Mouse (Mus musculus): ENCODE data around the gene Rbms1. TPM values are rescaled to one million over a fixed set of nuclear protein-coding genes. Genes with fewer than 3 reads are reported as not detected.
"Not testable (repeated sequence)": the region's sequence is repeated elsewhere in the genome, so short reads cannot be mapped to it uniquely, and the experiment has no call there.

Rbms1 gene
- total RNA-seq, 2 experiments from 2014 or later: 18.9 to 23.6 TPM

DNA sequence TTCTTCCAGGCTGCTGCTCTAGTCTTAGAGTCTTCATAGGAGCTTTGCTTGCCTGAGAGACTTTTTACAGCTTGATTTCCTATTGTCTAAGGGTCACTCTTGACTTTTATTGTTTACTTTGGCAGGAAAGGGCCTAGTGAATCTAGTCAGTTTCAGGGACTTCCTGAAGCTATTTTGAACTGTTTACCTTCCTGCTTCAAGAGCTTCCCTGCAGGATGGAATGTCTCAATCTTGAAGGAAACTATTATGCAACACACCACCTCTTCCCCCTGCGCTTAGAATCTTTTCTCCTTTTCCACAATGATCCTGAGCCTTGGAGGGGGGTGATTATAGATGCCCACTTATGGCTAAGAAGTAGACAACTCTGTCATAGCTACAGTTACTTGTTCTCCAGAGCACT is 104.9 kb downstream of the Rbms1 start:
- DNase-seq (ENCODE audit: low spot score in 2 of 2): no peak
- intact Hi-C loops (cut with DNase I): no loop called here

DNA sequence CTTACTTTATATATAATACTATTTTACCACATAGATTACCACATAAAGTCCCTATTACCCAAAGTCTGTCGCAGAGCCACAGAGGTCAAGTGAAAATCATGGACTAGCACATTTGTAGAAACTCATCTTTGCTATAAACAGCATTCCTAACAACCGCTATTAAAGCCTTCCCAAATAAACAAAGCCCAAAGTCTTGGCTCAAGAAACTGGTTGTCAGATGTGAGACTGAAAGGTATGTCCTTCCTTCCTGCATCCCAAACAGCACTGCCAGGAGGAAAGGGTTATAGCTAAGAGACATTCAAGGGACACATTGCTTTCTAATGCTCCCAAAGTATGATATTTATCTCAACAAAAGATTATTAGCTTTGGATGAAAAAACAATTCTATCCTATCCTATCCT is 106.9 kb downstream of the Rbms1 start:
- intact Hi-C loops (cut with DNase I): no loop called here
- DNase-seq (ENCODE audit: low spot score in 2 of 2): no peak

DNA sequence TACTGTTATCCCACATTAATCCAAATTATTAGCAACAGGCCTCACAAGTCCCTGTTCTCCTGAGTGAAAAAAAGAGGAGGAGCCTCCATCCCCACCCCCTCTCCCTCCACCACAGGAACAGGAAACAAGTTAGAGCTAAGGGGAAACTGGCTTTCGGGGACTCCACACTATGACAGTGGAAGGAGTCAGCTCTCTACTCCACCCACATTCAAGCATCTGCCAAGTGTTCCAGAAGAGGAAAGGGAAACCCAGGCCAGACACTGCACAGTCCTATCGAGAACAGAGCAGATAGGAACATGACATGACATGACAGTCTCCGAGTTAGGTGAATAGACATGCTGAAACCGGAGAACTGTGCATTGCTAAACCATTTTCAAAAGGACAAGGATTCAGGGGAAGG is 108.0 kb downstream of the Rbms1 start:
- intact Hi-C loops (cut with DNase I): no loop called here
- peak; percentile 24 to 69 for DNase-seq (ENCODE audit: low spot score in 2 of 2)

DNA sequence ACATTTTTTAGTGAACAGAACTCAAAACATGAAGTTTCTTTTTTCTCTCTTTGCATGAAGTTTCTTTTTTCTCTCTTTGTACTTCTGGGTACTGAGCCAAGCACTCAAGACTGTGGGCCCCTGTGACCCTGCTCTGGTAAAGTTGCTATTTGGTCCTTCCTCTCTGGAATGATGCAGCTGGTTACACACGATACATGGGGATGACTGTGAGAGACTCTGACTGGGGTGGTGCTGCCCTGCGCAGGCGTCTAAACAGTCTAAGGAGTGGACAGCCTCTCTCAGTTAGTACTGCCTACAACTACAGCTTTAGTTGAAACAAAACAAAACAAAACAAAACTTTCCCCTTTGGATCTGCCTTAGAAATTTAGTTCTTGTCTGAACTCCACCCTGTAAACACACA is 111.1 kb downstream of the Rbms1 start:
- intact Hi-C loops (cut with DNase I): no loop called here
- DNase-seq (ENCODE audit: low spot score in 2 of 2): no peak

DNA sequence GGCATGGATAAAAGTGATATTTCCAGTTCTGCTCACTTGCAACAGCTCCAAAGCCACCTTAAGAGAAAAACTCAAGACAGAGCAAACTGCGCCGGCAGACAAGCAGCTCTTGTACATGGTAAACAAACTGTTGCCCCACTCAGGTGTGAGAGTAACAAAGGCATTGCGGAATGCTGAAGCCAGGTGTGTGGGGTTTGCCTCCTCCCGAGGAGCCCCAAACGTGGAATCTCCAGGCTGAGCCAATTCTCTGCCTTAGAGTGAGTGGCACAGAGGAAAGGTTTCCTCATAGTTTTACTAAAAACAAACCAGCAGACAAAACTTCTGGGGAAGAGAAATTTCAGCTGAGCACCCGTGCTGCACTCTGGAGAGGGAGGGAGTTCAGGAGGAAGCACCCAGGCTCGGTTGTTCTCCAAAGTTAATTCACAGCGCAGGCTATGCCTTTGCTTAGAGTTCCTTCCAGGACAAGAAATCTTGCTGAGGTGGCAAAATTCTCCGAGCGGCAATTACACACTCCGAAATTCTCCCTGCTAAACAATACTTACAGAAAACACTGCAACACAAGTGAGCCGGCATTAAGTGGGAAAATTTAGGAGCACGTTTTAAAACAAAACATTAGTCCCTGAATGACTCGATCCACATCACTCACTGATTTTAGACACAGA is 111.8 kb downstream of the Rbms1 start:
- DNase-seq (ENCODE audit: low spot score in 2 of 2): no peak
- intact Hi-C loops (cut with DNase I): no loop called here

DNA sequence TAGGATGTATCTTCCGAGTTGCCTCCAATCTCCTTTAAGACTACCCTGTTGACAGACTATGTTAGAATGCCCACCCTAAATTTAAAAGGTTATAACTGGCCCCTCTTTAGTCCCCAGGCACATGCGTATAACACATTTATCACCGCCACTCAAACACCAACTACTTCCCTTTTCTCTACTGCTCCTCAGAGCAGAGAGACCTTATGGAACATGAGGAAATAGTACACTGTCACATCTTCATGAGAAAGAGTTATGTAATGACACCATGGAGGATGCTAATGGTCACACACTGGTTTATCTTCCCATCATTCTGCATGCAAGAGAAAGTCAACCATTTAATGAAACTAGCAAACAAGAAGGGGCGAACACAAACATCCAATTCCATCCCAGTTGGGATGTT is 114.5 kb downstream of the Rbms1 start:
- intact Hi-C loops (cut with DNase I): no loop called here

DNA sequence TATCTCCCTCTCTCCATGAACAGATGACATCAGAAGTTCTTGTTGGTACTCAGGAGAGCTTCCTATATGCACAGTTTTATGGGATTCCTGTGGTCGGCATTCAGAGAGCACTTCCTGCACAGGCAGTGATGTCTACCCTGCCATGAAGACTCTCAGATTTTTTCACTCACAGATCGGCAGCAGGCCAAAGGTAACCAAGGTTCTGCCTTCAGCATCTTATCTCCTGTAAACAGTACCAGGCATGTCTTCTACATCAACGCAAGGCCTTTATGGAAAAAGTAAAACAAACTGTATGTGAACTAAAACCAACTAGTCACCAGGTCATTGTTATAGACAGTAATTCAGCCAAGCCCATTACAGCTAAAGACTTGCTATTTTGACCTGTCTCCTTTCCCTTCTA is 115.0 kb downstream of the Rbms1 start:
- intact Hi-C loops (cut with DNase I): no loop called here
- DNase-seq (ENCODE audit: low spot score in 2 of 2): no peak

More for the DNA sequence above, 114.5 kb downstream of the Rbms1 start:
- DNase-seq (ENCODE audit: low spot score in 2 of 2): no peak

DNA sequence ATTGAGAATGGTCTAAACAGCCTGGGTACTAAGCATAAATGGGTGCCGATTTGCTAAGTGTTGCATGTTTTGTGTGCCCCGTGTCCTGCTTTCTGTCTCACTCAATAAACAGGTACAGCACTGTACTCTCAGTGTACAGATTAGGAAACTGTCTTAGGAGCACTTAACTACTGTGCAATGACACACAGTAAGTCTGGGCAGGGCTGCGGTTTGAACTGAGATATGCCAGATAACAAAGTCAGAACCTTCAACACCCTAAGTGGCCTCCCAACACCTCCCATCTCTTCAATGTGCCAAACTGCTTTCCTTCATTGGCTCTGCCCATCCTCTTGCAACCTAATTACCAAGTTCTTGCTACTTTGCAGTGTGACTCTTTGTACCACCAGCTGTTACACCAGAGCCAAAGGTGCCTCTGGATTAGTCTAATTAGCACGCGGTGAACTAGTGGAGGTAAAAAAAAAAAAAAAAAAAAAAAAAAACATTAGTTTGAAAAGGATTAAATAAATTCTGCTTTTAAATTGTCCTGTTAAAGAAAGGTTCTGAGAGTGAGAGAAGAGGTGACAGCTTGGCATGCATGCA is 117.6 kb downstream of the Rbms1 start:
- no peak for DNase-seq (ENCODE audit: low spot score in 2 of 2)
- intact Hi-C loops (cut with DNase I): no loop called here

DNA sequence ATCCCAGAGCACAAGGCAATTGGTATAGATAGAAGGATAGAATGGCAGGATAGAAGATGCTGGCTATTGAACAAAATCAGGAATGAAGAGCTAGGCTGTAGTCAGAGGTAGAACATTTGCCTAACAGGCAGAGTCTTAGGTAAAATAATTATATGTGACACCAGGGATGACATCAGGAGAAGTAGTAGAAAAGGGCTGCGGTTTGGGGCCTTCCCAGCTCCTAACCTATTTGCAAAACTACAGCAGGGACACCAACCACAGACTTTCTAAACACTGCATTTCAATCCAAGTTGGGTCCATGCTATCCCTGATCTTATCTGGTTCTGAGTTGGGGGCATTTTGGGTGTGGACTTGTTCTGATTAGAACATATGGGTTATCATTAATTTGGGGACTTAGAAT is 118.7 kb downstream of the Rbms1 start:
- intact Hi-C loops (cut with DNase I): no loop called here
- DNase-seq (ENCODE audit: low spot score in 2 of 2): no peak

DNA sequence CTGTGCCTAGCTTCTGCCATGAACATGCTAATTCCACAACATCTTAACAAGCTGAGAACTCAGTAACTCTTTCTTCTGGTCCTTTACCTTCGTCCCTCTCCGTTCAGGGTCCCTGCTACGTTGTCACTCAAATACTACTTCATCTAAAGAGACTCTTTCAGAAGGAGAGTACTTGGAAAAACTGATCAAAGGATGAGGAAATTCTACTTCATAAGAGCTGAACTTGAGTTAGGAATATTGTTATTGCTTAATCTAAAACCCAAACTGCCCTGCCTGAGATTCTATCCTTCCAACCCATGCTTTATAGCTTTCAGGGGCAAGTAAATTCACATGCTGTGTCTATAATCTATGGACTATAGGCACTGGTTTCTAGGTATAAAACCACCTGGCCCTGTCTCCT is 119.4 kb downstream of the Rbms1 start:
- DNase-seq (ENCODE audit: low spot score in 2 of 2): no peak
- intact Hi-C loops (cut with DNase I): no loop called here

DNA sequence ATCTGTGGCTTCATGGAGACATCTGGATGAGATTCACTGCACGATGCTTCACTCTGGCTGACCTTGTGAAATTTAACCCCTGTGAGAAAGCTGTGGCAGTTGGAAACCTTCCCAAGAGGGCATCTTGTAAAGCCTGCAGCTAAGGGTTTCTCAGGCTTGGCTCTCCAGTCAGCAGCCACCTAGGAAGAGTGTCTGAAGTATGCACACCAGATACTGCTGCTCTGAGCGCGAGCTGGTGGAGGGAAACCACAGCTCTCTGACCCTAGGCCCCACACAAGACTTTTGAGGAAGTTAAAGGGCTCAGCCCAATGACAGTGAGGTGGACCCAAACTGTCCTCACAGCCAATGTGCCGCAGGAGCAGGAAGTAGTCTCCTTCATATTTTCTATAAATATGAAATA is 120.0 kb downstream of the Rbms1 start:
- no peak for DNase-seq (ENCODE audit: low spot score in 2 of 2)
- intact Hi-C loops (cut with DNase I): no loop called here

DNA sequence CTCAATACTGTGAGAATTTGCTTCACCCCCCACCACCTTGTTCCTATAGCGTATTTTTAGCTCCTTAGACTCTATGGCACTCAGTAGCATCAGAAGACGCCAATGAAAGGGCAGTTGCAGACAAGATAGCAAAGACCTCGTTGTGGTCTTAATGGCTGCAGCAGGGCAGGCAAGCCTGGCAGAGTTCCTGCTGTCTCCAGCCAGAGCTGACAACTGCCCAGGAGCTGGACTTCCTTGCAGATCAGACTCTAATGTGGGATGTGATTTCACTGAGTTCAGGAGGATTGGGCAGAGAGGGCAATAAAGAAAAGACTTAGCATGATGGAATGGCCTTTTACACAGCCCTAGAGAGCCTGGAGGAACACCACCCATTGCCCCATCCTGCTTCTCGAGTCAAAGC is 122.1 kb downstream of the Rbms1 start:
- DNase-seq (ENCODE audit: low spot score in 2 of 2): no peak
- intact Hi-C loops (cut with DNase I): no loop called here

DNA sequence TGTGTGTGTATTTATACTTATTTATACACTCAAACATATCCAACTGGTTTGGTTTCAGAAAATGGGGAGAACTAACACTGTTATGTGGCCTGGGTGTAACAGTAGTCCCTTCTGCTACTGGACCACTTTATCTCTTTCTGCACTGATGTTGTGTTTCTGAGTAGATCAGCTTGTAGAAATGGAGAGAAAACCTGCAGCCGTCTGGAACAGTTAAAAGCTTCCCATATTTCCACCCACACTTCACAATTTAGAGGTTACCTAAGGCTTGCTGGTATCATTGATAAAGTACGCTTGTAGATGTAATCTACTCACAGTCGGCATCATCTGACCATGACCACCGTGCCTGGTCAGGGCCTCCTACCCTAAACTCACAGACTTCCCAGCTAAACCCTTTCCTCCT is 123.5 kb downstream of the Rbms1 start:
- intact Hi-C loops (cut with DNase I): no loop called here
- DNase-seq (ENCODE audit: low spot score in 2 of 2): no peak

DNA sequence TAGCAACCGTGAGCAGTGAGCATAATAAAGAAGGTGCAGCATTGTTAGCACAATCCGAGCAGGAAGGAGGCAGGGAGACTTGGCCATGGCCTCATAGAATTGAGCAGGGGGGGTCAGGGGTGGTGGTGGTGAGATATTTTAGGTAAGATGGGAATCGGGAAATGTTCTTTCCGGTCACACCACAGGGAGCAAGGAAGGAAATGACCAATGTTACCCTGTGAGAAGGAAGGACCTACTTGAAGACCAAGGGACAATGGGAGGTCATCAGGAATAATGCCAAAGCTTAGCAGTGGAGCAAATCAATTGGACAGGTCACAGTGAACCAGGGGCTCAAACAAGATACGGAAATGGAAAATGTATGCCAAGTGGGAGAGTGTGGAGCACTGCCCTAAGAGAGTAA is 124.1 kb downstream of the Rbms1 start:
- DNase-seq (ENCODE audit: low spot score in 2 of 2): no peak
- intact Hi-C loops (cut with DNase I): no loop called here

DNA sequence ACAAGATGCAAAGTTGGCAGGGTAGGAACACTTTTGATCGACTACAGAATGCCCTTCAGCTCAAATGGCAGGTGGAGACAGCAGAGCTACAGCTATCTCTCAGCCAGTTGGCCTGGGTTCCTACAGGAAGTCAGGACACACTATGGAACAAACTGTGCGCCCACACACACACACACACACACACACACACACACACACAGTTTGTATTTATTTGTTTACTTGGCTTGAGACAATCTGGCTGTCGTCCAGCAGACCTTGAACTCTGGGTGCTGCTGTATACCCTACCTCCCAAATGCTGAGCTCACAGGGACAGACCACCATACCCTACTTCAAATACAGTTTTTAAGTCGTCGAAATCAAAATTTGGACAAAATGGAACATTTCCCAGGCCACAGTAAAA is 125.4 kb downstream of the Rbms1 start:
- intact Hi-C loops (cut with DNase I): no loop called here
- no peak for DNase-seq (ENCODE audit: low spot score in 2 of 2)

DNA sequence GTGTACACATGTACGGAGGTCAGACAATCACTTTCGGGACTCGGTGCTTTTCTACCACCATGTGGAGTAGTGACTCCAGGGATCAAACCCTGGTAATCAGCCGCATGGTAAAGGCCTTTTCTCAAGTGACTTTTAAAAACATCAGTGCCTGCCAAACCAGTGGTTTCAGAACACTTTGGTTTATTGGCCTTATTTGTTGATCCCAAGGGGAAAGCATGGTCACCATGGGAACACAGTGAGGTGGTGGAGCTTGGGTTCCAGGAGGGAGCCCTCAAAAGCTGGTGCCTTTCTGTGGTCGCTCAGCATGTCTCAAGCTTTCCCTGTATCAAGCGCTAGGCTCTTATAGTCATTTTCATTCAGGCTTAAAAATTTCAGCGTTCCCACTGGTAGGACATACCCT is 126.8 kb downstream of the Rbms1 start:
- intact Hi-C loops (cut with DNase I): no loop called here
- no peak for DNase-seq (ENCODE audit: low spot score in 2 of 2)

DNA sequence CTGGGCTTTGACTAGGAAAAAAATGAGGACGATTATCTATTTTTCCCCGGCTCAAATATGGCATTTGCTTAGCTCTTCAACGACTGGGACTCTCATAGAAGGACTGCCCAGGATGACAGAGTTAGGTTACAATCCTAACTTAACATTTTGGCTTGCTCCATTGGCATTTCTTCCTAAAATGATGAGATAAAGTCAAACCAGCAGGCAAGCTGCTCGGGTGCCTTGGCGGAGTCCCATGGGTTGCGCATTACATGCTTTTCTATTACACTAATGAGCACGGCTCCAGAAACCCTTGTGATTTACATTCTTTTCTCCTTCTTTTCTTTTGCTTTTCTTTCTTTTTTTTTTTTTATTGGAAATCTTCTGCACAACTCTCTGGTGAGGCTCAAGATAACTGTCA is 128.7 kb downstream of the Rbms1 start:
- intact Hi-C loops (cut with DNase I): no loop called here
- DNase-seq (ENCODE audit: low spot score in 2 of 2): no peak

DNA sequence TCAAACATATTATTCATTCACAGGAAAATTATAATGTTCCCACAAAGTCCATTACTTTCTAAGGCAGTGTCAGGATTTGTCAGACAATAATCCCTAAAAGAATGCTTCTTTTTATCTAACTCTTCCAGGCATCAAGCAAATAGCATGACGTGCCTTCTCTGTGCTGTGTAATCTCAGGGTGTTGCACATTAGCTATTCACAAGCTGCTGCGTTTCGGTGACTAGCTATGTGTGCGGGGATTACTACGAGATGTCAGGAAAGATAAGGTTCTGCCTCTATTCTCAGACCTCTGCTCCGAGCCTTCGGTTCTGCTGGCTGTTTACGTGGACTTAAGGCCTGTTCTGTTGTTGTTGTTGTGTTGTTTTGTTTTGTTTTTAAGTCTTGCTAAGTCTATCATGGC is 130.7 kb downstream of the Rbms1 start:
- DNase-seq (ENCODE audit: low spot score in 2 of 2): no peak
- intact Hi-C loops (cut with DNase I): no loop called here

DNA sequence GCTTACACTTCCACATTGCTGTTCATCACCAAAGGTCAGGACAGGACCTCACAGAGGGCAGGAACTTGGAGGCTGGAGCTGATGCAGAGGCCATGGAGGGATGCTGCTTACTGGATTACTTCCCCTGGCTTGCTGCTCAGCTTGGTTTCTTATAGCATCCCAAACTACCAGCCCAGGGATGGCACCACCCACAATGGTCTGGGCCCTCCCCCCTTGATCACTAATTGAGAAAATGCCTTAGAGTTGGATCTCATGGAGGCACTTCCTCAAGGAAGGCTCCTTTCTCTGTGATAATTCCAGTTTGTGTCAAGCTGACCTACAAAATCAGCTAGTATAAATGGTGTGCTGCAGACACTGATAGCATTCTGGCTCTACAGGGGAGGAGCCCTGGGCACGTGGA is 132.5 kb downstream of the Rbms1 start:
- intact Hi-C loops (cut with DNase I); DNase-seq (ENCODE audit: low spot score in 2 of 2): not testable (repeated sequence)

DNA sequence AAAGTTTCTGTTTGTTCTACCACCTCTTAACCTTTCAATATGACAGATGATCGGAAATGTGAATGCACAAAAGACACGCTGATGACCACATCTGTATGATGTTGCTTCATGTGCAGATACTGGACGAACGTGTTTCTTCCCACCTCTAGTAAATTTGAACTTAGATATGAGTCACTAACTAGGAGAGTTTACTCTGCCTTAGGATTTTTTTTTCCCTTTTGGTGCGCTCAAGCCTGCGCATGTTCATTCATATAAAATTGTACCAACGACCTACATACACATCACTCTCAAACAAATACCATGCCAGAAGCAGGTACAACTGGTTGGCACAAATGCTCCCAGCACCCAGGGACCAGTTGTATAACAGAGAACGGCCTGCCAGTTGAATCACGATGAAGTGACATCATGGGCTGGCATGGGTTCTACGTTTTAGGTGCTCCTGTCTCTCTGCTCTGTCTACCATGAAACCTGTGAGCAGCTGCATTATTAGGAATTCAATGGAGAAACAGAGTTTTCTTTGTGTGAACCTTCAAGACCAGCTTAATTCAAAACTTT is 134.0 kb downstream of the Rbms1 start:
- intact Hi-C loops (cut with DNase I): no loop called here
- DNase-seq (ENCODE audit: low spot score in 2 of 2): peak in 1 of 2 experiments; percentile 18

DNA sequence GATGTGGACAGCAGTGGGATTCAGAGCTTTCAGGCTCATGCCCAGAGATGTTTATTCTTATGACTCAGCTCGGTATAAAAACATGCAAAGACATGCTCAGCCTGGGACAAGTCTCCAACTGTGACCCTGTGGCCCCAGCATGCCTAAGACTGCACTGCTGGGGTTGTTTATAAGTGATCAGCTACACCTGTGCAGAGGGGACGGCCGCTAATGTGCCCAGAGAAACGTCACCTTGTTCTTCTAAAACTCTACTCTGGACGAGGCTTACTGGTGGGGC is 135.9 kb downstream of the Rbms1 start:
- DNase-seq (ENCODE audit: low spot score in 2 of 2): no peak
- intact Hi-C loops (cut with DNase I): no loop called here
